Mouse (Mus musculus) myocyte (in vitro differentiated cells): ENCODE results near the gene Prkn.

Experiments
- CEBPB ChIP-seq: IDR thresholded peaks from 2 replicates; pipeline ENCODE4 v1.6.1; 2011; ENCODE audit warnings: mild to moderate bottlenecking, moderate library complexity; ENCODE audit not compliant: poor library complexity, insufficient read depth, severe bottlenecking
- E2F4 ChIP-seq: IDR thresholded peaks from one replicate; pipeline ENCODE4 v1.6.1; 2011; ENCODE audit warnings: mild to moderate bottlenecking, control low read depth, moderate library complexity; ENCODE audit not compliant: insufficient read depth
- MAX ChIP-seq: IDR thresholded peaks from one replicate; pipeline ENCODE4 v1.6.1; 2011; ENCODE audit warnings: low read depth, mild to moderate bottlenecking, control low read depth
- MYOD1 ChIP-seq, 3 experiments: IDR thresholded peaks; one replicate each; pipeline ENCODE4 v1.6.1; 2011; ENCODE audit warnings: control low read depth in 2 of 3, low read depth in 2 of 3, mild to moderate bottlenecking in 2 of 3, moderate library complexity in 1 of 3; ENCODE audit not compliant: insufficient read length in 2 of 3, control insufficient read depth in 1 of 3
- MYOG ChIP-seq, 3 experiments: IDR thresholded peaks; one replicate each; pipeline ENCODE4 v1.6.1; 2011; ENCODE audit warnings: control low read depth in 2 of 3, low read depth in 2 of 3, mild to moderate bottlenecking in 2 of 3; ENCODE audit not compliant: insufficient read length in 2 of 3, control insufficient read depth in 1 of 3, insufficient read depth in 1 of 3
- POLR2A ChIP-seq: IDR thresholded peaks from one replicate; pipeline ENCODE4 v1.6.1; 2011; ENCODE audit warnings: low read depth, mild to moderate bottlenecking, control low read depth, moderate library complexity; ENCODE audit not compliant: insufficient read length
- POLR2AphosphoS2 ChIP-seq: IDR thresholded peaks from one replicate; pipeline ENCODE4 v1.6.1; 2011; ENCODE audit warnings: low read depth, control low read depth; ENCODE audit not compliant: insufficient read length
- REST ChIP-seq: IDR thresholded peaks from one replicate; pipeline ENCODE4 v1.6.1; 2011; ENCODE audit warnings: mild to moderate bottlenecking, control low read depth, moderate library complexity; ENCODE audit not compliant: insufficient read depth, insufficient read length
- SRF ChIP-seq: IDR thresholded peaks from one replicate; pipeline ENCODE4 v1.6.1; 2011; ENCODE audit warnings: low read depth; ENCODE audit not compliant: control insufficient read depth, insufficient read length
- TCF12 ChIP-seq: IDR thresholded peaks from one replicate; pipeline ENCODE4 v1.6.1; 2011; ENCODE audit warnings: mild to moderate bottlenecking, control low read depth; ENCODE audit not compliant: poor library complexity, insufficient read depth, severe bottlenecking
- USF1 ChIP-seq: IDR thresholded peaks from one replicate; pipeline ENCODE4 v1.6.1; 2011; ENCODE audit warnings: low read depth, mild to moderate bottlenecking, control low read depth, moderate library complexity

GRCm38 (mm10) chr17:12047523-12047922 lies 1207.3 kb downstream of the Prkn start:
- TF ChIP-seq POLR2A (no peak), USF1 (no peak), MAX (no peak), POLR2AphosphoS2 (no peak), MYOD1 (IDR thresholded peaks at IDR 0.05; ENCODE audit: control insufficient read depth in 1 of 3, insufficient read length in 2 of 3, low read depth in 2 of 3) (no peak), E2F4 (no peak), TCF12 (no peak), SRF (no peak), CEBPB (no peak), REST (no peak), MYOG (IDR thresholded peaks at IDR 0.05; ENCODE audit: control insufficient read depth in 1 of 3, insufficient read depth in 1 of 3, insufficient read length in 2 of 3, low read depth in 2 of 3) (no peak)
